Mouse (Mus musculus): Measurements from ENCODE around the gene Sema3b.

Sema3b gene

DNA sequence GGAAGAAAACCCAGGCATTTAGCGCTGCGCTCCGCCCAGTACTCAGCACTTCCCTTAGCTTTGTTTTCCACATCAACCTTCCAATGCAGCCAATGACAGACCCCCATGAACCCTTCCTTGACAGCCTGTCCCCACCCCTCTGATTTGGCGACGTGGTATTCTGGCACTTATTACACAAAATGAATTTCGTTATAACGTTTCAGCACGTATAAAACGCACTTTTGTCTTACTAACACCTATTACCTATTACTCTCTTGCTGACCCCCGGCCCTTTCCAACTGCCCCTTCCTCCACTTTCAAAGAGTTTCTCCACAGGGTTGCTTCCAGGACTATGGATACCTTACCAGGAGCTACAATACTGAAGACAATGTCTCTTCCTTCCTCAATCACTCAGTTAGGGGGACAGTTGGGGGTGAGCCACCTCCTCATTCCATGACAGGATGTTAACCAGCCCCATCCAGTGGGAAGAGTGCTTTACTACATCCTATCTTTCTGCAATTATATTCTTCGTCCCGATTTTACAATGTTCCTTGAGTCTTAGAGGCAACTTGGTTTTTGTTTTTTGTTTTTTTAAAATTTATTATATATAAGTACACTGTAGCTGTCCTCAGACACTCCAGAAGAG is 4.0 kb upstream of the Sema3b start:
- no peak for DNase-seq (ENCODE audit: extremely low spot score)

DNA sequence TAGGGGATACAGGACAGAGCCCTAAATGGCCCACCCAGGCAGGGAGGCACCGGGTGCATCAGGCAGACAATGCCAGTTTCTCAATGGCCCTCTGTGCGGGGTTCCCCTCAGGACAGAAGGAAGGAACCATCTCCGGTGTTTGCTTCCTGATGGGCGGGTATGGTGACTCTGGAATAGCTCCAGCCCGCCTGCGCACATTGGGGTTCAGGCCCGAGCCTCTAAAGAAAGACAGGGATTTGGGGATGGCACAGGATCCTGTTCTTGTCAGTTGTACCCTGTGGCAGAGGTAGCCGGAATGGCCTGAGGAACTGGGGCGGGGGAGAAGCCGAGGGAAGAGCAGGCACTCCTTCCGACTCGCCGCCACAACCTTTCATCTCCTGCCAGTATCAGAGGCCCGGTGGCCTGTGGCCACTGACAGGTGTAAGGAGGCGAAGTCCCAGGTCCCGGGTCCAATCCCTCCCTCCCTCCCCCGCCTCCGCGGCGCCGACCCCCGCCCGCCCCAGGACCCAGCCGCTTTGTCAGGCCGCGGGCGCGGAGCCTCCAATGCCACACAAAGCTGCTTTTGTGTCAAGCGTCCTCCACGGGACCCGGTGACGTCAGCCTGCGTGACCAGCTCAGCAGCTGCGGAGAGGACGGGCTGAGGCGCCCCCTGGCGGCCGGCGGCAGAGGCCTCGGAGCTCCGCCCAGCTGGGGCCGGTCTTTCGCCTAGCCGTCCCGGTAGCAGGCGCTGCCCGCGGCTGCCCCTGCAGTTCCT is 3.3 kb upstream of the Sema3b start:
- DNase-seq (ENCODE audit: extremely low spot score): peak; percentile 97

DNA sequence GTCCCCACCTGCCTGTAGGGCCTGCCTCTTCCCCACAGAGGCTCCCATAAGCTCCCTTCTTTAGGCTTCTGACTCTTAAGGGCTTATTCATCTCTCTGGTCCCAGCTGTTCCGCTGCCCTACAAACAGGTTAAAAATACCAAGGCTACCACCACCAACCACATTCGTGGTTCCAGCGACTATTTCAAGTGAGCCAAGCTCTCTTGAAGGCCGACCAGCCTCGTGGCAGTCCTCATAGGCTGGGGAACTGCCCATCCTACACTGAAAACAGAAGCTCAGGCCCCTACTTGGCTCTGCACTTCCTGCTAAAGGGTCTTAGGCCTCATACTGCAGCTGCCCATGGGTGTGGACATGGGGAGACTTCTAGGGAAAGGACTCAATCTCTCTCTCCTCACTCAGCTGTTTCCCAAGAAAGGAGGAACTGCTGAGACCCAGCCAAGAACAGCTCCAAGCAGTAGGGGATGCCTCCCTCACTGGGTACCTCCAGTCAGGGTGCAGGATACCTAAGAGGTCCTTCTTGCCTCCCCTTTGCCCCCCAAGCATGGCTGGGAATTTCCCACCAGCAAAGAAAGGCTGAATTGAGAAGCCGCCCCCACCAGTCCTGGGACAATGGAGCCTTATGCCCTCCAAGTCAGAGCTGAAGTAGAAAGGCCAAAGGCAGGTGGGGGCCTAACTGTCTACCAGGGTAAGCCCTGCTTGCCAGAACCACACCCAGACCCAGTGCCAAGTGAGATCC is 2.6 kb upstream of the Sema3b start:
- no peak for DNase-seq (ENCODE audit: extremely low spot score)

DNA sequence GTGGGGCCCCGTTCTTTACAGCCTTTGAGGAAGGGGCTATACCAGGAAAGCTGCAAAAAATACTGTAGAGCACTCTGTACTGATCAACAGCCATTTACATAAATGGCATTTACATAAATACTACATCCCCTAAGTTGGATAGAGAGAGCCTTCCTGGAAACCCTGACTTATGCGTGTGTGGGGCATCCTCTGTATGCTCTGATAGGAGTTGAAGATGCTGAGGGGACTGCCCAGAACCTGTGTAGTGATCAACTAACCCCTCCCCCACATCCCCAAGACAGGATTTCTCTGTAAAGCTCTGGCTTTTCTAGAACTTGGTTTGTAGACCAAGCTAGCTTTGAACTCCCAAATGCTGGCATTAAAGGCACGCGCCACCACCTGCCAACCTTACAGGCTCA is 403 bp upstream of the Sema3b start:
- DNase-seq (ENCODE audit: extremely low spot score): no peak

DNA sequence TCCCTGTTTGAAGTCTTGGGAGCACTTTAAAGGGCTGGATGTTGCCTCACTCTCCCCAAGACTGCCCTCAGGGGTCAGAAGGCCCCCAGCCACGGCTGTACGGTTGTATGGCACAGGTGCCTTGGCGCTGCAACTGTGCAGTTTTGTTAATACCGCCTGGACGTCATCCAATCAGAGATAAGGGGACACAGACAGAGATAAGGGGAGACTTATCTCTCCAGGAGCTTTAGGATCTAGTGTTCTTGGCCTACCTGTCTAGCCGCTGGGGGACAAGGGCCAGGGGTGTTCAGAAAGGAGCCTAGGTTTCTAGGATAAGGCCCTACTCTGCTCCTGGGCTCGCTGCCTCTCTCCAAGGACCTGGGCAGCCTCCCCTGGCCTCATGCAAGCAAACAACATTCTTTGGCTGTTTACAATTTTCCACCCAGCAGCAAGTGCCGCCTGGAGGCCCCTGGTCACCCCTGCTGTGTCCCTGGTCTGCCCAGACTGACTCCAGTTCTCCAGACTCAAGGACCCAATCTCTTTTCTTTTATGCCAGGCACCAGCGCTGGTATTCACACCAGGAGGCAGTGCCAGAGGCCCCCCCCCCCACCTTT is 1.3 kb downstream of the Sema3b start:
- DNase-seq (ENCODE audit: extremely low spot score): no peak

DNA sequence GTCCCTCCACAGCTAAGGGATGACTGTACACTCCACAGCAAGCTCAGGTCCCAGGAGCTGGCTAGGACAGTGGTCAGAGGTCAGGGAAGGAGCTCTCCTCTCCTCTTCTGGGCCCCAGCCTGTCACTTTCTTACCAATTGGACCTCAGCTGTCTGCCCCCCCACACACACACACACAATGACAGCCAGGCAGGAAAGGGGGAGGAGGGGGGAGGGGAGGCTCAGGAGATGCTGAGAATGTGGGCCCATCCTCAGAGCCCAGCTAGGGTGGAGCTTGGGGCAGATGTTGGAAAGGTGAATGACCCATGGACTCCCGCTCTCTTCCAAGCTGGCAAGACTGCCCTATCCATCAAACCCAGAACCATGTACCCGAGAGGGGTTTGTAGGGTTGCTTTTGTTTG is 2.0 kb downstream of the Sema3b start:
- no peak for DNase-seq (ENCODE audit: extremely low spot score)

DNA sequence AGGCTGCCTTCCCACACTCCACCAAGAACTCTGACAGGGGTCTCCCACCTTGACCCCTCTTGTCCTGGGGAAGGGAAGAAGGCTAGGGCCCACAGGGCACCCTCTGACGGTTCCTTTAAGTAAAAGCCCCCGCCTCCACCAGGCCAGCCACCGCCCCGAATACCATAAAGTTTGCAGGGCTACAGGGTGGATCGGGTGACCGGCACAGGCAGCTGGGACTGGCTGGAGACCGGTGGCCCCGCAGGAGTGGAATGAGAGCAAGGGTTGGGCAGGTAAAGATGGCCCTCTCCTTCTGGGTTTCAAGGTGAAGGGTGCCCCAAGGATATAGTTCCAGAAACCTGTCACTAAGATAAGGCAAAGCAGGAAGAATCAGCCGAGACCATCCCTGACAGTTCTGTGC is 2.4 kb downstream of the Sema3b start:
- DNase-seq (ENCODE audit: extremely low spot score): no peak

DNA sequence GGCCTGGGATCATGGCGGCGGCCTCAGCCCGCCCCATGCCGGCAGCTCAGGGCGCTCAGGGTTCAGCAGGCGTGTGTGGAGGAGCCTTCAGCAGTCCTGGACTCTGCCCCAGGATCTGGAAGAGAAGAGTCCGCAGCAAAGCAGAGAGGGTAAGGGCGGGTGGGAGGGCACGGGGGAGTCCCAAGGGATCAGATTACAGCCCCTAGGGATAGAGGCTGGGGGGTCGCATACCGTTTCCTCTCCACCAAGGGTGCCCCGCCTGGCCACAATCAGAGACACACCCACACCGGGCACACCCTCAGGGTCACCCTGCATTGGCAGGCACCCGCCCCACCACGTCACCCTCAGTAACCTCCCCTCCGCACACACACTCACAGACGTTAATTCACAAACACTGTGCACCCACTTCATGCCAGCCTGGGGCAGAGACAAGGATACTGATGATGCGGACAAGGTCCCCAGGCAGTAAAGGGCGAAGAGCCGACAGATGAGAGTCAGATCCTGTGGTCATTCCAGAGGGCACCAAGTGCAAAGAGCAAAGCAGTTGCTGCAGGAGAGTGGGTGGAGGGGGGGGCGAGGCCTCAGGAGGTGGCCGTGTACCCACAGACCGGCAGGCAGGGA is 3.9 kb downstream of the Sema3b start:
- no peak for DNase-seq (ENCODE audit: extremely low spot score)

DNA sequence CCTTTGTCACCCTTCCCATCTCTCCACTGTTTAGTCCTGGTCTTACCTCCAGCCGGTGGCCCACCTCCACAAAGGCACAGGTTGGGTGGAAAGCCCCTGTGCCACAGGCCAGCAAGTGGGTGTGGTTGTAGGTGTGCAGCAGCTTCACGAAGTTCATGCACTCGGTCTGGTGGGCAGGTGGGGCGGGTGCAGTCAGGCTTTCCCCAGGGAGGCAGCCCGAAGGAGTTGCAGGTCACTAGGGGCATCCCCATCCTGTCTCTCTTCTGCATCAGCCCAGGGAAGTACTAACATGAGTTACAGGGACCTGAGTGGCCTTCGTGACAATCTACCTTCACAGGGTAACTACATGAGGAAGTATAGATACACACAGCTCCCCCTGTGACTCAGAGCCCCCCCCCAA is 5.8 kb downstream of the Sema3b start:
- DNase-seq (ENCODE audit: extremely low spot score): no peak

DNA sequence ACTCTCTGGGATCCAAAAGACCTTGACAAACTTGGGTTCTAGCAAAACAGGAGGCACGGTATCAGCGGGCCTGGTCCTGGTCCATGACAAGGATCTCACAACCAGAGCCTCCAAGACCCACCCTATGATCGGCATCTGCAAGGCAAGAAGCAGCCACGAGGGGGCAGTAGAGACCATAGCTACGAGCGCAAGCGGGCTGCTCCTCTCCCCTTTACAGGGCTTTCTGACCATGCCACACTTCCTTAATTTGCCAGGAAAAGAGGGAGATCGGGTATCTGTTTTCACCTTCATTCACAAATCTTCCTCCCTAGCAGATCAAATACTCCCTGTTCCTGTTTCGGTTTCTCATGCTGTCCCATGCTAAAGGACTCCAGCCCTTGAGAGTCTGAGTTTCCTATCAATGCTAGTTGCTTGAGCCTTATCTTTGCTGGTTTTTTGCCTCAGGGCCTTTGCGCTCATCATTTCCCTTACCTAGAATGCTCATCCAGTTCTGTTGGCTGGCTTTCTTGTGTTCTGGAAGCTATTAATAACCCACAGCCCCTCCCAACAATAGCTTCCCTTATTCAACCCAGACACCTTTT is 6.9 kb downstream of the Sema3b start:
- DNase-seq (ENCODE audit: extremely low spot score): peak; percentile 94

DNA sequence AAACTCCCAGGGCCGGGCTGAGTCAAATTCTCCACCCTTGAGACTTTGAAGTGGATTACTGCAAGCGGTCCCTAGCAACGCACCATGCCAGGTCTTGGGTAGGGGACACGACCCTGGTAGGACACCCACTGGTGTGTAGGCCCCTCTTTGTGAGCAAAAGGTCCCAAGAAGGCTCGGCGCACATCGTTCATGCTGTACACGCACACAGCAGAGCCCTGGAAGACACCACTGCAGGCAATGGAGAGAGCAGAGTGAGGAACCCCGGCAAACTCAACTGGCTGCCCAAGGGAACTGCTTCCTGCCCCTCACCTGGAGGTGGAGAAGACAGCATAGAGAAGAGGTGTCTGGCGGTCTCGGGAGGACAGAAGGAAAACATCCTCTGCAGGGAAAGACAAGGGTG is 7.8 kb downstream of the Sema3b start:
- no peak for DNase-seq (ENCODE audit: extremely low spot score)

DNA sequence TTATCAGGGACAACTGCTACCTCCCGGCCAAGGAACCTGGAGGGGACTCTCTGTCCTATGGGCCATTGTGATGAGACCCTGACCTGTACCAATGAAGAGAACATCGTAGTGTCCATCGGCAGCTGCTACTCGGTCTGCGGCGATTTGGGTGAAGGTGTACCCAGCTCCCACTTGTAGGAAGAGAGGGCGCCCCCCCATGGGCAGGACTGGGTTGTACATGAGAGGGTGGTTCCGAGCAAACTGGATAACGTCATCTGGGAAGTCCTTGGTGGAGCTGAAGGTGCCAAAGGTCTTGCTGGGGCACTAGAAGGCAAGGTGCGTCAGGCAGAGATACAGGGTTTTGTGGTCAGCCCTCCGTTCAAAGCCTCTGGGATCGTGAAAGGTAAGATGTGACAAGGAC is 8.3 kb downstream of the Sema3b start:
- no peak for DNase-seq (ENCODE audit: extremely low spot score)

DNA sequence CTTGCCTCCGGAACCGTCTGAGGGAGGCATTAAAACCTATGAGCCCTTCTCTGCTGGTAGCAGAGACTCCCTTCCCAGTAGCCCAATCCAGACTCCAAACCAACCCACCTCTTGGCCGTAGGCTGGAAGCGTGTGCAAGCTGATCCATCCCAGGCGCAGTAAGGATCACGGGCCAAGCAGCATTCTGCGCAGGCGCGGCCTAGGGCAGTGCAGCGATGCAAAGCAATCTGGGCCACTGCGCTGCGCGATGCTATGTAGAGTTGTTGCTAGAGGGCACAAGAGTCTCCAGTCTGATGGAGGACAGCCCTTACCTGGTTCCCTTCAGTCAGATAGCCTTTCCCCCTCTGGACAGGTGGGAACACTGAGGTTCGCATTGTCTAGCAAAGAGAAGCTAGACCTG is 9.2 kb downstream of the Sema3b start:
- DNase-seq (ENCODE audit: extremely low spot score): no peak

DNA sequence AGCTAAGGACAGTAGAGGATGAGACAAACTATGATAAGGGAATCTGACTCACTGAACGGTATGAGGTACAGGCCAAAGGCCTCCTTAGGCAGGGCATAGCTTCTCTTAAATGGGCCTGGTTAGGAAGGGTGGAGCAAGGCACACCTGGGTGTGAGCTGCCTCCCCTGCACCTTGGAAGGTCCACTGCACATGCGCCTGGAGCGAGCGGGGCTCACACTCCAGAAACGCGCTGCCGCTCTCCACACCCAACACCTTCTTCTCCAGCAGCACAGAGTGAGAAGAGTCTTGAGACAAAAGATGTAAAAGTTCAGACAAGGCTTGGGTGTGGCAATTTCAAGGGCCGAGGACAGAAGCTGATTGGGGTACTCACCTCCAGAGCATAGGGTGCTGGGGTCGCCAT is 9.6 kb downstream of the Sema3b start:
- DNase-seq (ENCODE audit: extremely low spot score): no peak

DNA sequence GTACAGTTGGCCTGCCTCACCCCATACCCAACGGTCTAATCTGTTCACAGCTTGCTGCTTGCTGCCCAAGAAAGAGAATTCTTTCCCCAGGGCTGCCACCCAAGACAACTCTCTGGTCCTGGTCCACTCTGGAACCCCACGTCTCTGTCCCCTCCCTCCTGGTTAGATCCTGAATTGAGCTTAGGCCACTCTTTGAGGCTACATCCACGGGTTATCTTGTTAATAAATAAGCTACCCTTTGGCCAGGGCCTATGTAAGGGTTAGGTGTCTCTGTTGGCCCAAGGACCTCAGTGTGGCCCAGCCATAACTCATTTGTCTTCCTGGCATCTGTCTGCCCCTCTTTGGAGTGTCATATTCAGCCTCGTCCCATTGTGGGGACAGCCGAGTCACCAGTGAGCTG is 10.6 kb downstream of the Sema3b start:
- no peak for DNase-seq (ENCODE audit: extremely low spot score)

DNA sequence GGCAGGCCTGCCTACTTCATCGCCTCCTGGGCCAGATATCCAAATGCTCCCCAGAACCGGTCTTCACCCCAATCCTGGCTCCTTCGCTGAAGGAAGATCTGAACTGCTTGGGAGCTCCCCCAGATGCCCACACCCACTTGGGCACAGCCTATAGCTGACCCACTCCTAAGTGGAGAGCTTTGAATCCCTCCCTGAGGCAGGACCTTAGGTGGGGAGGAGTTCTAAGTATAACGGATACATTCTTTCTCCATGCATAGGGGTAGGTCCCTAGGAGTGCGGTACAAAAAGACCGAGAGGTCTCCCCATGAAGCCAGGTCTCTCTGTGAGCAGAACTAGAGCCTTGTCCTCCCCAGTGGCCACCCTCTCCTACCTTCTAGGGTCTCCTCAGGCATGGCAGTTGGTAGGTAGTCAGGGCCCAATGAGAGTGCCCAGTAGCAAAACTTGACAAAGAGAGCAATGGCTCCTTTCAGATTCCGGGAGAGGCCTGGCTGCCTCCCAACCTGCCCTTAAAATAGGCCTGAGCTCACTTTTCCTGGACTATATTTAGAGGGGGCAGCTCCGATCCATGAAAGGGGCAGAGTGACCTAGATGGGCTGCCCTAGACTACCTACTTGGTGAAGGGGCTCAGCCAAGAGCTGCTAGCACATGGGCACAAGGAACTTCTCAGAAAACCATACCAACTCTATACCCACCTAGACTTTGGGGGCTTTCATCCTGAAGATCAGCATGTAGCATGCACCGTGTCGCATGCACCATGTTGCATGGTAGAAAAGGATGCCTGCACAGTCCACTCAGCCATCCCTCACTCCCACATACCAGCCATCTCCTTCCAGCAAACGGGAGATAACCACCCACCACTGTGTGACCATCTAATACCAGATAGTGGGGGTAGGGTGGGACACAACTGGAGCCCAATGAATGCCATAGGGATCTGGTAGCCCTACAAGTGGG is 12.1 kb downstream of the Sema3b start:
- no peak for DNase-seq (ENCODE audit: extremely low spot score)

DNA sequence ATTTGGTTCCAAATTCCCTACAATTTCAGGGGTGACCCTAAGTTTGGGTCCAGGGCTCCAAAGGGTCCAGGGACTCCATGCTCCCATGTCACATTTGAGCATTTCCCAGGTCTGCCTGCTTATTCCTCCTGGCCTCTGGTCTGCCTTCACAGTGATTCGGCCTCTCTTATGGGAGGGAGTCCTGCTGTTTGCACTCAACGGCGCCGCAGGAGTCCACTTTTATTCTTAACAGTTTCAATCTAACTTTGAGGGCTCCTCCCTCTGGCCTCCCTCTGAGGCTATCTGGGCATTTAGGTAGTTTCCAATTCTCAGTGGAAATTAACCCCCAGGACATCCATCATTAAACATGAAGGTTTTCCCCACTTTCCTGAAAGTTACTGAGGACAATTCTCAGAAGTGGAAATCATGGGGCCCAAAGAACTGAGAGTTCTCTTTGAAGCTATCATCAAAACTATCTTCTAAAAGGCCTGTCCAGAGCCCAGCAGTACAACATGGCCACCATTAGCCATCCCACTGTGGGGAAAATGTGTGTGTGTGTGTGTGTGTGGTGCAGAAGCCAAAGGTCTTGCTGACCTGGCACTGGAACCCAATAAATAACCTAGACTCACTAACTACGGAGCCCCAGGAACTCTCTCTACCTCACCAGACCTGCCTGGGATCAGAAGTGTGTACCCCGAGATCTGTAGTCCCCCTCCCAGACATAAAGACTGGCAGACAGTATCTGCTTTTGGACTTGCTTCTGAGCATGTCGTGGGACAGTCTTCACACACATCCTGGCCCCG is 14.6 kb downstream of the Sema3b start:
- DNase-seq (ENCODE audit: extremely low spot score): no peak

DNA sequence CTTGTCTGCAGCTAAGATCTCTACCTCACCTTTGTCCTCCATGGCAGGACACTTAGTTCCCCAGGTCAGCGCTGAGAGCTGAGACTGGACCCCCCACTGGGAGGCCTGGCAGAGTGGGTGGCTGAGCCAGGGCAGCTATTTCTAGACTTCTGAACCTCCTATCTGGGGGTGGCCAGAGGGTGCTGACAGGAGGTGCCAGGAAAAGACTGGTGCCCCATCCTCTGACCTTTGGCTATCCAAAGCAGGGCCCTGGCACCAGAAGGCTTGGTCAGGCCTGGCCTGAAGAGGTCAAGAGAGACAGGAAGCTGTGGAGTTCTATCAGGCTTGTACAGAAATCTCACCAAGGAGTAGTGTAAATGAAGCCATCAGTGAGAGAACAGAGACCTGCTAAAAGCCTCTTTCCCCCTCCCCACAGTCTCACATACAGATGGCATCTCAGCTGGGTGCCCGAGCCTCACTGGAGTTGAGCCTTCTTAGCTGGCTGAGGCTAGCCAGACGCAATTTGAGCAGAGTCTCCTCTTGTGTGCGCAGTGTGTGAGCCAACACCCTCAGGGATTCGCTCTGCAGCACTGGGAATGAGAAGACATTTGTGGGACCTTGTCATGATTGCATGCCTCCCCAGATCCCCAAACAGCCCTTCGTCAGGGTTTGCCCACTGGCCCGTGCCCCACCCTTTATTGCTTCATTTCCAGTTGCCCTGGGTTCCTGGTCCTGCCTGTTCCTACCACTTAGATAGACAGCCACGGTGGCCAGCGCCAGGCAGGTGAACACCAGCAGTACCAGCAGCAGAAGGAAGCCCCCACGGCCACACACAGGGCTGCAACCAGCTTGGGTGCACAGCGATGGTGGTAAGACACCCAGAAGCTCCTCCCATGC is 15.7 kb downstream of the Sema3b start:
- no peak for DNase-seq (ENCODE audit: extremely low spot score)

DNA sequence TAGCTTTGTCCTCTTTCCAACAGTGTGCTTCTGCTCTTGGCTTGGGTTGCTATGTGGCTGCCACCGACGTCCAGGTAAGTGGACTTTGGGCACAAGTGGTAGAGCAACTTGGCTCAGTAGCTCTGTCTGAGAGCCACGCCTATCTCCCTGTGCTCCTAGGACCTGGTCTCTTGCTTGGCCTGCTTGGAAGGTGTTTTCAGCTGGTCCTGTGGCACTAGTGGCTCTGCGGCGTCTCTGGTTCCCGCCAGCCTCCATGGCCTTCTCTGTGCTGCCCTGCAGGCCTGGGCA is 18.3 kb downstream of the Sema3b start:
- no peak for DNase-seq (ENCODE audit: extremely low spot score)

All from embryo, embryonic 9.5 days (tissue).